Mouse (Mus musculus) kidney, postnatal 10 days (tissue): ENCODE results near the gene Prkacb.

Experiments used
- DNase-seq: peaks from one replicate; pipeline ENCODE4 v3.0.0; 2021; ENCODE audit warnings: mixed read lengths

Gene Prkacb

GRCm38 (mm10) chr3:146718251-146718650, 94.5 kb downstream of the Prkacb start:
- DNase-seq: no peak

GRCm38 (mm10) chr3:146712305-146712704, 100.5 kb downstream of the Prkacb start:
- DNase-seq: no peak

- DNase-seq: no peak
Measured at GRCm38 (mm10) chr3:146711559-146711958, 101.2 kb downstream of the Prkacb start.

- no peak for DNase-seq
Measured at GRCm38 (mm10) chr3:146711084-146711483, 101.7 kb downstream of the Prkacb start.

- DNase-seq: no peak
Measured at GRCm38 (mm10) chr3:146709086-146709485, 103.7 kb downstream of the Prkacb start.

- no peak for DNase-seq
Measured at GRCm38 (mm10) chr3:146708381-146708780, 104.4 kb downstream of the Prkacb start.

GRCm38 (mm10) chr3:146704099-146704498, 108.7 kb downstream of the Prkacb start:
- DNase-seq: no peak

GRCm38 (mm10) chr3:146700051-146700450, 112.7 kb downstream of the Prkacb start:
- no peak for DNase-seq

- DNase-seq: no peak
Measured at GRCm38 (mm10) chr3:146698982-146699381, 113.8 kb downstream of the Prkacb start.

GRCm38 (mm10) chr3:146692547-146692946, 120.2 kb downstream of the Prkacb start:
- no peak for DNase-seq

GRCm38 (mm10) chr3:146687121-146687725, 125.6 kb downstream of the Prkacb start:
- DNase-seq: no peak

GRCm38 (mm10) chr3:146686428-146686827, 126.4 kb downstream of the Prkacb start:
- DNase-seq: no peak

GRCm38 (mm10) chr3:146684811-146685675, 127.7 kb downstream of the Prkacb start, which contains the start of gene Samd13:
TSS of gene Samd13 (minus strand) at chr3:146685592.
- peak; percentile 84 for DNase-seq

GRCm38 (mm10) chr3:146683095-146683494, 129.7 kb downstream of the Prkacb start:
- DNase-seq: no peak

- DNase-seq: peak; percentile 79
Measured at GRCm38 (mm10) chr3:146682140-146682651, 130.6 kb downstream of the Prkacb start.

GRCm38 (mm10) chr3:146681696-146682095, 131.1 kb downstream of the Prkacb start:
- no peak for DNase-seq

GRCm38 (mm10) chr3:146680625-146681024, 132.2 kb downstream of the Prkacb start:
- DNase-seq: no peak

GRCm38 (mm10) chr3:146679646-146680045, 133.1 kb downstream of the Prkacb start:
- DNase-seq: no peak
